Mouse (Mus musculus): ENCODE measurements around the gene Lmntd1. TPM values are rescaled to one million over a fixed set of nuclear protein-coding genes. Genes with fewer than 3 reads are reported as not detected.

Lmntd1 gene
- total RNA-seq, 2 experiments from 2014 or later, result 0.10 TPM; not detected in 1

DNA sequence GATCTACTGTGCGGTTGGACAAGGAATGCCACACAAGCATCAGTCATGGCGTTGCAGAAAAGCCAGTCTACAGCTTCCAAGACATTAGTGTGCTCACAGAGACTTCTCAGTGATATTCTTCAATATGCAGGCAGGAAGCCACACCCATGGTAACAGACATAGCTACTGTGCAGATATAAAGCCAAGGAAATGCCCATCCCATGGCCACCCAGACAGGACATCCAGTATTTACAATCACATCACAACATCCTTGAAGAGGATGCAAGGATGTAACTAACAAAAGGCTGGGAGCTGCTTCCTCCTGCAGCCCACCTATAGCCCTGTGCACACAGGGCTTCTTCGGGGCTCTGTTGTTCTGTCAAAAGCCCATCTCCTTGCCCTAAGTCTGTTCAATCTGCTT, 45.4 kb downstream of the Lmntd1 start:
- Histone ChIP-seq H3K27ac (no peak overlapping the region), H3K4me3 (no peak overlapping the region)
- TF ChIP-seq CTCF (IDR thresholded peaks at IDR 0.05), result no peak
- DNase-seq, result no peak
- intact Hi-C loops (cut with DNase I), result no loop called here

GRCm38 (mm10) chr6:145567832-145568231, 46.3 kb downstream of the Lmntd1 start:
- intact Hi-C loops (cut with DNase I), result no loop called here
- Histone ChIP-seq H3K27ac (no peak overlapping the region), H3K4me3 (no peak overlapping the region)
- TF ChIP-seq CTCF (IDR thresholded peaks at IDR 0.05), result no peak
- no peak for DNase-seq

DNA sequence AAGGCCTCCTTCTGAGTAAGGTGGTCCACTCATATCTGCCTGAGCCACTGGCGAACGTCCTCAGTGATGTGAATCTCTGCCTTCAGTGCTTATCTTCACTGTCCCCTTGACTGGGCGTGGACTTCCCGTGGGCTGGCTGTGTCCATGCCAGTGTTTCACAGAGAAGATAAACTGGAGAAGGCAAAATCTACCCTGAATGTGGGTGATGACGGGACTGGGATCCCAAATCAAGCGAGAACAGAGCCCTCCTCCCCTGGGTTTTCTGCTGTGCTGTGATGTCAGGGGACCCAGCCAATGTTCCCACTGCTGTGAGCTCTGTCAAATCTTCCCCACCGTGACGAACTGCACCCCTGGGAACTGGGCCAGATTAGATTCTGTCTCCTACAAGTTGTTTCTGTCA, 46.8 kb downstream of the Lmntd1 start:
- intact Hi-C loops (cut with DNase I), result no loop called here
- no peak overlapping the region for H3K27ac ChIP-seq
- H3K4me3 ChIP-seq, result no peak overlapping the region
- no peak for TF ChIP-seq CTCF (IDR thresholded peaks at IDR 0.05)
- DNase-seq, result no peak

DNA sequence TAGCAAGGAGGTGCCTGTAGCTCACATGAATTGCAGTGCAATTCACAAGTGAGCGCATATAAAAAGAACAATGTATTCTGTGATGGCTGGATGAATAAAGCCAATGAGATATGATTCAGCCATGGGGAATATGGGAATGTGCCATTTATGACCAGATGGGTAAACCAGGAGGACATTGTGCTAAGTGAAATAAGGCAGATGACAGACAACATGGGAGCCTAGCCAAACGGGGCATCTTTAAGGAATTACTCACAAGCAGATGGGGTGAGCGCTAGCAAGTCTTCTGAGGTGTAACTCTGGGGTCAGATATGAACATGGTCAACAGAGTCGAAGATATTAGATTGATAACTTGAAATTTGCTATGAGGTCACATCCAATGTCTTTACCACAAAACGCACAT, 48.5 kb downstream of the Lmntd1 start:
- Histone ChIP-seq H3K4me3 (no peak overlapping the region), H3K27ac (no peak overlapping the region)
- no peak for DNase-seq
- intact Hi-C loops (cut with DNase I), result no loop called here
- TF ChIP-seq CTCF (IDR thresholded peaks at IDR 0.05), result no peak

DNA sequence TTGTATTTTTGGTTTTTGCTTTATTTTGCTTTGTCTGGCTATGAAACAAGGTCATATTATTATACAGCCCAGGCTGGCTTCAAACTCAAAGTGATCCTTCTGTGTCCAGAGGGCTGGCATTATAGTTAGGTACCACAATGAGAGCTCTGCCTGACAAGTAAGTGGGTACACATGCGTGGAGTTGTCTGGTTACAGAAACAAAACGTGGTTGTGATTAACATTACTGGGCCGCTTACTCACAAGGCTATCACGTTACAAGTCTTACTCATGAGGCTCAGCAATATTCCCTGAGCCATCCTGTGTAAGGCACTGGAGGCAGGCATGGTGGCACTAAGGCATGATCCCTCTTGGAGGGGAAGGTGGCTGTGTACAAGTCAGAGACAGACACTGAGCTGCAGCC, 49.4 kb downstream of the Lmntd1 start:
- no peak for DNase-seq
- intact Hi-C loops (cut with DNase I), result no loop called here
- Histone ChIP-seq H3K27ac (no peak overlapping the region), H3K4me3 (no peak overlapping the region)
- TF ChIP-seq CTCF (IDR thresholded peaks at IDR 0.05), result no peak

GRCm38 (mm10) chr6:145557059-145557992, 56.8 kb downstream of the Lmntd1 start:
- no peak for TF ChIP-seq CTCF (IDR thresholded peaks at IDR 0.05)
- intact Hi-C loops (cut with DNase I), result no loop called here
- no peak for DNase-seq

GRCm38 (mm10) chr6:145553226-145553625, 60.9 kb downstream of the Lmntd1 start:
- intact Hi-C loops (cut with DNase I), result no loop called here
- Histone ChIP-seq H3K27ac (no peak overlapping the region), H3K4me3 (no peak overlapping the region)
- no peak for DNase-seq
- no peak for TF ChIP-seq CTCF (IDR thresholded peaks at IDR 0.05)

More at GRCm38 (mm10) chr6:145557059-145557992, 56.8 kb downstream of the Lmntd1 start:
- Histone ChIP-seq H3K4me3 (no peak overlapping the region), H3K27ac (no peak overlapping the region)

DNA sequence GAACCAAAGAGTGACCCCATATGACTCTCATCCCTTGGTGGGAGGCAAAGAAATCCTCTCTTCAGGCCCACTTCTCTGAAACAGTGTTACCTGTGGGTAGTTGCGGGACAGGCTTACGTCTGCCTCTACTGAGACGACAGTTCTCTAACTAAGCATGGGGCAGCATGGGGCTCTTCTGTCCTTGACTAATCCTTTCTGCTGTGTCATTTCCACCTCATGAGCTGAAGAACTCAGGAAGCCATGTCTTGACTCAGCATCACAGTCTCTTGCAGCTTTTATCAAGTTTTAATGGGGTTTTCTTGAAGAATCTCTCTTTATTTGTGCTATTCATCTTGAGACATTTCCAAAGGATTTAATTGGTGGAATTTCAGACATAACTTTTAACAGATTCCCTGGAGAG, 61.3 kb downstream of the Lmntd1 start:
- Histone ChIP-seq H3K4me3 (no peak overlapping the region), H3K27ac (no peak overlapping the region)
- intact Hi-C loops (cut with DNase I), result no loop called here
- no peak for DNase-seq
- no peak for TF ChIP-seq CTCF (IDR thresholded peaks at IDR 0.05)

DNA sequence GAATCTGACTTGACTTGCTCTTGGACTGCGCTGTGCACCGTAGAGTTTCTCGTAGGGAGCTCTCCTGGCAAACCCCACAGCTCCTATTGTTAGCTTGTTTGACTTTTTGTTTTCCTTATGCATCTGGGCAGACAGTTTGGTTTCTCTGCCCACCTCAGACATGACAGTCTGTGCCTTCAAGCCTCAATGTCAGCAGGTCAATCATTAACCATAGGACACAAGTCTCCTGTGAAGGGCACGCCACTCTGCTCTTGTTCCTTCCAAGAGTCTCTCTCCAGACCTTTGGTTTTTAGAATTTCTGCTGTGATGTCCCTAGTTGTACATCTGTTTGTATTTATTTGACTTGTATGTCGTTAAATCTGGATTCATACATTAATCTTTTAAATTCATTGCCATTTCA, 63.1 kb downstream of the Lmntd1 start:
- no peak overlapping the region for H3K4me3 ChIP-seq
- no peak for DNase-seq
- intact Hi-C loops (cut with DNase I), result no loop called here
- no peak for TF ChIP-seq CTCF (IDR thresholded peaks at IDR 0.05)
- H3K27ac ChIP-seq, result no peak overlapping the region

DNA sequence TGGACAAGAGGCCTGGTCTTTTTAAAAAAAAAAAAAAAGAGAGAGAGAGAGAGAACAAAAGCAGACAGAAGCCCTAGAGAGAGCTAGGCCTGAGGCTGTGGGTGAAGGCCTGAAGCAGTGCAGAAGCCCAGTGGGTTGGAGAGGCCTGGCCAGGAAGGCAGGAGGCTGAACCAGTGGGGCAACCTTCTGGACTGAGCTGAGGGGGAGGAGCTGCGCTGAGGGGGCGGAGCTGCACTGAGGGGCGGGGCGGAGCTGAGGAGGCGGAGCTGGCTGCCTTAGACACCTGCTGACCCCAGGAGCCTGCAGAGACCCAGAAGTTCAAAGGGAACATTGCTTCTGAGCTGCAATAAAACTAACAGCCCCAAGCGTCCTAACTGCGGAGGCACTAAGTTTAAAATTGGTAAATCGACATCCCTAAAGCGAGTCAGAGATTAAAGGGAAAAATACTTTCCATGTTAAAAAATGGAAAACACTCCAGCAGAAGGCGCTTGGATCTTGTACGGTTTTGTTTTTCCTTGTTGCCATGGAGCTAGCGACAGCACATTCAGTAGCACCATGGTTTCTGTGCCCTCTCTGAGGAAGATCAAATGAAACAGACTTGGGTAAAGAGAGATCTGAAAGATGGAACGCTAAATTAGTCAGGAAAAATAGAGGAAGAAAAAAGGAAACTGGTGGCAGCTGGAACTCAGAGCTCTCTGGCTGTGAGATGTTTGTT, 68.0 kb downstream of the Lmntd1 start:
- DNase-seq, result no peak
- Histone ChIP-seq H3K4me3 (no peak overlapping the region), H3K27ac (no peak overlapping the region)
- no peak for TF ChIP-seq CTCF (IDR thresholded peaks at IDR 0.05)
- intact Hi-C loops (cut with DNase I), result no loop called here

DNA sequence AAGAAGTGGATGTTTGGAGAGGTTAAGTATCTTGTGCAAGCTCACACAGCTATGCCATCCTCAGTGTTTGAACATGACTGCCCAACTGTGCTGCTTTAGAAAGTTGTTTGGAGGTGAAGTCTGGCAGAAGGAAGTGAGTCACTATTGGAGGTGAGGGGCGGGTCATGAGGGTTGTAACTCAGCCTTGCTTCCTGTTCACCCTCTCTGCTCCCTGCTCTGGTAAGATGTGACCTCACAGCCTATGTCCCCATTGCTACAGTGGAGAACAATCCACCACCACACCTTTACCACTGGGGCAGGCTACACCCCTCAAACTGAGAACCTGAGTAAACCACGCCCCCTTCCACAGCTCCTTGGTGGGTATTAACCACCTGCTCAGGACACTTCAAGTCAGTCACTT, 69.3 kb downstream of the Lmntd1 start:
- no peak for TF ChIP-seq CTCF (IDR thresholded peaks at IDR 0.05)
- no peak for DNase-seq
- intact Hi-C loops (cut with DNase I), result no loop called here
- Histone ChIP-seq H3K4me3 (no peak overlapping the region), H3K27ac (no peak overlapping the region)

GRCm38 (mm10) chr6:145544304-145544703, 69.8 kb downstream of the Lmntd1 start:
- intact Hi-C loops (cut with DNase I), result no loop called here
- Histone ChIP-seq H3K4me3 (no peak overlapping the region), H3K27ac (no peak overlapping the region)
- no peak for TF ChIP-seq CTCF (IDR thresholded peaks at IDR 0.05)
- no peak for DNase-seq

DNA sequence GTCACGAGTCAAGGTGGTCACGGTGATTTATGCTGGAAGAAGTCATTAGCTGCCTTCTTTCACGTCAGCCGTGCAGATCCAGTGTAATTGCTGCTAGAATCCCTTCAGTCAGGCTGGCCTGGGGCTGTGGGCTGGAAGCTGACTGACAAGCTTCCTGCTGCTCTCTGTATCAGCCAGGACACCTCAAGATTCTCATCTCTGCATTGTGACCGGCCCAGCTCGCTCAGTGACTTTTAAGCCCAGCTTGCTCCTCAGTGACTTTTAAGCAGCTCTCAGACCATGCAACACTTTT, 74.6 kb downstream of the Lmntd1 start:
- no peak overlapping the region for H3K27ac ChIP-seq
- TF ChIP-seq CTCF (IDR thresholded peaks at IDR 0.05), result no peak
- intact Hi-C loops (cut with DNase I), result no loop called here

More for the DNA sequence above, 74.6 kb downstream of the Lmntd1 start:
- DNase-seq, result no peak
- no peak overlapping the region for H3K4me3 ChIP-seq
